Mouse (Mus musculus) layer of hippocampus, adult 8-10 months (tissue): ENCODE results near the gene Klhdc1. TPM values are rescaled to one million over a fixed set of nuclear protein-coding genes. Genes with fewer than 3 reads are reported as not detected.

Source experiments
- DNase-seq, 2 experiments: peaks; one replicate each; pipeline ENCODE4 v3.0.0; 2022; ENCODE audit warnings: low spot score in 2 of 2
- total RNA-seq, 4 experiments: library from RNA; stranded (reverse); gene quantifications; 2 replicates each; pipeline ENCODE4 v1.2.4; 2022

Klhdc1 gene
- total RNA-seq, 4 experiments from 2014 or later = 16.0 to 24.5 (median 17.5) TPM

- no peak for DNase-seq
These were observed 54.7 kb downstream of the Klhdc1 start for GRCm38 (mm10) chr12:69295651-69296050.

- peak; percentile 87 to 88 for DNase-seq
These were observed 55.8 kb downstream of the Klhdc1 start, which contains the start of gene Klhdc2 for GRCm38 (mm10) chr12:69296511-69297410. Gene Klhdc2, plus strand, starts transcription at chr12:69296681.

GRCm38 (mm10) chr12:69297411-69298150 lies 56.6 kb downstream of the Klhdc1 start:
- no peak for DNase-seq

GRCm38 (mm10) chr12:69298281-69298680 lies 57.3 kb downstream of the Klhdc1 start:
- no peak for DNase-seq

- no peak for DNase-seq
These were observed 58.3 kb downstream of the Klhdc1 start for GRCm38 (mm10) chr12:69299231-69299630.

GRCm38 (mm10) chr12:69299831-69300230 lies 58.9 kb downstream of the Klhdc1 start:
- no peak for DNase-seq

- DNase-seq = no peak
These were observed 59.4 kb downstream of the Klhdc1 start for GRCm38 (mm10) chr12:69300391-69300790.

GRCm38 (mm10) chr12:69302171-69302570 lies 61.2 kb downstream of the Klhdc1 start:
- DNase-seq = no peak

GRCm38 (mm10) chr12:69304051-69304450 lies 63.1 kb downstream of the Klhdc1 start:
- no peak for DNase-seq

- DNase-seq = no peak
These were observed 65.4 kb downstream of the Klhdc1 start for GRCm38 (mm10) chr12:69306333-69306732.

- no peak for DNase-seq
These were observed 68.7 kb downstream of the Klhdc1 start for GRCm38 (mm10) chr12:69309659-69310058.

- DNase-seq = no peak
These were observed 77.5 kb downstream of the Klhdc1 start for GRCm38 (mm10) chr12:69318431-69318830.

GRCm38 (mm10) chr12:69331187-69331586 lies 90.2 kb downstream of the Klhdc1 start:
- DNase-seq = no peak

GRCm38 (mm10) chr12:69332147-69332546 lies 91.2 kb downstream of the Klhdc1 start:
- no peak for DNase-seq

GRCm38 (mm10) chr12:69333547-69333946 lies 92.6 kb downstream of the Klhdc1 start:
- no peak for DNase-seq

Other genes with a start within 250 kb of the Klhdc1 start
- gene Rps29, start 82.0 kb upstream of the Klhdc1 start, total RNA-seq = 1,000 to 10,000 TPM; 1,074 to 1,561 (median 1,323) TPM
- not detected for gene Lrr1, start 72.4 kb upstream of the Klhdc1 start, total RNA-seq
- gene Rpl36al, start 57.1 kb upstream of the Klhdc1 start, total RNA-seq = 100 to 1,000 TPM; 153 to 207 (median 179) TPM
- 10 to 100 TPM; 26.7 to 28.9 (median 27.3) TPM for gene Mgat2, start 57.0 kb upstream of the Klhdc1 start, total RNA-seq
- 1 to 10 TPM; 6.2 to 8.3 (median 7.0) TPM for gene Gm49383, start 44.1 kb upstream of the Klhdc1 start, total RNA-seq
- gene Dnaaf2, start 42.7 kb upstream of the Klhdc1 start, total RNA-seq = 1 to 10 TPM; 1.0 to 1.9 (median 1.4) TPM
- 1 to 10 TPM; 2.5 to 5.0 (median 3.8) TPM for gene Gm49384, start 36.9 kb upstream of the Klhdc1 start, total RNA-seq
- 1 to 10 TPM in 1 of 4 experiments, under 1 TPM in 3; 0.71 to 1.0 (median 0.80) TPM for gene Pole2, start 13.0 kb upstream of the Klhdc1 start, total RNA-seq
- 100 to 1,000 TPM; 121 to 127 (median 123) TPM for gene Klhdc2, start 55.5 kb downstream of the Klhdc1 start, total RNA-seq
- gene Nemf, start 116.0 kb downstream of the Klhdc1 start, total RNA-seq = 10 to 100 TPM; 47.0 to 54.0 (median 50.5) TPM
- 10 to 100 TPM; 38.7 to 56.0 (median 49.2) TPM for gene Arf6, start 131.0 kb downstream of the Klhdc1 start, total RNA-seq
- 1 to 10 TPM in 1 of 4 experiments, under 1 TPM in 1, not detected in 2; 0.98 to 1.9 TPM for gene Gm9887, start 131.3 kb downstream of the Klhdc1 start, total RNA-seq